Mouse (Mus musculus) cerebellum, adult 8-10 months (tissue): ENCODE results near the gene Scrn2.

Source experiments
- DNase-seq: peaks from one replicate; pipeline ENCODE4 v3.0.0; 2022

Gene Scrn2

DNA sequence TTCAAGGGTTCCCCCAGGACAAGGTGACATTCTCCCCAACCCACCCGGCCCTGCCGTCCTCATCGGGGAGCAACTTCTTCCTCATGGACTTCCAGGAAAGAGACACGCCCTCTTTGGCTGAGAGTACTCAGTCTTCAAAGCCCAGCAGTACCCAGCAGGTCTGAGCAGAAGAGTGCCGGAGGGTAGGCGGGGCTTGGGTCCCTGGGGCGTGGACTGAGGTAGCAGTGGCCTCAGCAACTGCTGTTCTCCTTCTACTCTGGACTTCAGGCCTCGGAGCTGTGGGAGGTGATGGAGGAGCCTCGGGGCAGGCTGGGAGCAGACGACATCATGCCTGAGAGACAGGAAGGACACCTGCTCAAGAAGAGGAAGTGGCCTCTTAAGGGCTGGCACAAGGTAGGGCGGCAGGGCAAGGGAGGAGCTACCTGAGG lies 22.5 kb downstream of the Scrn2 start:
- no peak for DNase-seq

DNA sequence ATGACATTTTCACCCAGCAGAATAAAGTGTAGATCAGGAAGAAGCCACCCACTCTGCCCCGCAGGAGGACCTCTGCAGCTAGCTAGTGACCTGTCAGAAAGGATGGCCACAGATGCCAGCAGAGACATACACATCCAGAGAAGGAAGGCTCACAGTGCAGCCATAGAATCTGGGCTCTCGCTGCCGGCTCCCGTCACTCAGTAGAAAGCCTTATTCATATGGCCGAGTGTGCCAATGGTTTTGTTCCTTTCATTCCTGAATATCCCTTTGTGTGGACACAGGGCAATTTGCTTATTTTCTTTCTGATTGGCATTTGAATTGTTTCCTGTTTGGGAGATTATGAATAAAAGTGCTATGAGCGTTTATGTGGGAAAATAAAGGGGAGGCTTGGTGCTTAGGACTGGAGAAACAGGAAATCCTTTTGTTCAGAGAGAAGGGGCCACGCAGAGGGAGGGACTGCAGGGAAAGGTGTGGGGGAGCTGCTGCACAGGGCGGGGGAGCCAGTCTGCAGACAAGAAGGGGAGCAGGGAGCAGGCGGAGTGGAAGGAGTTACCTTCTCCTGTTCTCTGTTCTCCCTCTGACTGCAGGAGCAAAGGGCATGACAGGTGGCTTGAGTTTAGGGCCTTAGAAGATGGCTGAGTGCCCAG lies 33.7 kb downstream of the Scrn2 start:
- no peak for DNase-seq

DNA sequence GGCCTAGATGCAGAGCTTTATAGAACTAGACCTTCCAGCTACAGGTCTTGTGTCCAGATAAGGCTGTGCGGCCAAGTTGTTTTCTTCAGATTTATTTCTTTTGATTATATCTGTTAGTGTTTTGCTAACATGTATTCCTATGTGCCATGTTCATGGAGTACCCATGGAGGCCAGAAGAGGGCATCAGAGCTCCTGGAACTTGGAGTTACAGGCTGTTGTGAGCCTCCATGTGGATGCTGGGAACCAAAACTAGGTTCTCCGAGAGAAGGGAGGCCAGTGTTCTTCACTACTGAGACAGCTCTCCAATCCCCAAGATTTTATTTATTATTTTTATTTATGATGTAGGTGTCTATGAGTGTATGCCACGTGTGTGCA lies 34.2 kb downstream of the Scrn2 start:
- no peak for DNase-seq

DNA sequence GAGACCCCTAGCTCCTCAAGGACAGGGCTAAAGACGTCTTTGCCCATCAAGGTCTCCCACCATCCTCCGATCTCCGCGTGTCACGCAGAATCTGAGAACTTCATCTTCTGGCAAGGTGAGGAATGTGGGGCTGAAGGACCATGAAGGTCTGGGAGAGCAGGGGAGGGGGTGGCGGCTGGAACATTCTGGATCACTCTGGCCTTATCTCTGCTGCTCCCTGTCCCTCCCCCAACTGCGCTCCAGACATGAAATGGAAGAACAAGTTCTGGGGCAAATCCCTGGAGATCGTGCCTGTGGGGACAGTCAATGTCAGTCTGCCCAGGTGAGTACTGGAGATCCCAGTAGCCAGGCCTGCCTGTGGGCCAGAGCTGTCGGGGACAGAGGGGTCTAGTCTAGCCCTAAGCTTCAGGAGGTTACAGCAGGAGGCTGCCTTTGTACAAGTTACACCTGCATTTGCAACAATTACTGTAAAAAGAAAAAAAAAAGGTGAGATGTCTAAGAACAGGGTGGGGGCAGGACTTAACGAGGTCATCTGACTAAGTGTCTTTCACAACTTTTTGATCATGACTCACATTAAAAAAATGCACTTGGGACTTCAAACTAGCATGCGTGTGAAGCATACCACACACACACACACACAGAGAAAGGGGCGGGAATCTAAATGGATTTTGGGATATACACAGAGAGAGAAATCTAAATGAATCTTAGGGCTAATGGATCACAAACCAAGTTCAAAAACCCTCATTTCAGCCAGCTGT lies 36.0 kb downstream of the Scrn2 start:
- no peak for DNase-seq

- no peak for DNase-seq
These were observed 37.1 kb downstream of the Scrn2 start for GRCm38 (mm10) chr11:97066656-97067360.

GRCm38 (mm10) chr11:97069333-97069732 lies 39.6 kb downstream of the Scrn2 start:
- DNase-seq, result no peak

- DNase-seq, result no peak
These were observed 40.0 kb downstream of the Scrn2 start for GRCm38 (mm10) chr11:97069770-97070169.

GRCm38 (mm10) chr11:97071129-97071528 lies 41.4 kb downstream of the Scrn2 start:
- DNase-seq, result no peak

DNA sequence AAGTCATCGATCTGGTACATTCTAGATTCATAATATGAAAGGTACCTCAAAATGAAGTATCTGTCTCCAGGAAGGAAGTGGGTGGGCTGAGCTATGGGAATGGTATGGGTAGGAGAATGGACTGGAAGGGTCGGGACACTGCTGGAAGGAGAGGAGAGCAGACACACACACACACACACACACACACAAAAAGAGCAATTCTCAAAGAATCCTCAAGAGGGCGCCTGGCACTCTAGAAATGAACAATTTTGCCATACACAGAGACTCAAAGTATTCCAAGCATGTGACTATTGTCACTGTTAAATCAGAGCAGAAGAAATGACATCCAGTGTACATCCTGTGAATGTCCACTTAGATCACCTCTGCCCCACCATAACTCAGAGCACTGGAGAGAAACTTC lies 42.8 kb downstream of the Scrn2 start:
- DNase-seq, result no peak

DNA sequence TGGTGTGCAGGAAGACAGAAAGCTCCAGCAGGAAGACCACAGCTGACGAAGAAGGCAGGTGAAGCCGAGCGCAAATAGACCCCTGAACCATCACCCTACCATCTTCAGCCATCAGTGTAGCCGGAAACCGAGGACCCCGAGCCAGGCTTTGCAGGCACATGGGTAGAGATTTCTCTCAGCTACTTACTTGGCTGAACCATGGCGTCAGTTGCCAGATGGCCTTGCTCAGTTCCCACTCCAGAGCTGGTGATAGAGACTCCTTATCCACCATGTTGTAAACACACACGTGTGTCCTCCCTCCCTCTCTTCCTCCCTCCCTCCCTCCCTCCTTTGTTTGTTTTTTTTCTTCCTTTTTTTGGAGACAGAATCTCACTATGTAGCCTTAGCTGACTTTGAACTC lies 44.5 kb downstream of the Scrn2 start:
- DNase-seq, result no peak

DNA sequence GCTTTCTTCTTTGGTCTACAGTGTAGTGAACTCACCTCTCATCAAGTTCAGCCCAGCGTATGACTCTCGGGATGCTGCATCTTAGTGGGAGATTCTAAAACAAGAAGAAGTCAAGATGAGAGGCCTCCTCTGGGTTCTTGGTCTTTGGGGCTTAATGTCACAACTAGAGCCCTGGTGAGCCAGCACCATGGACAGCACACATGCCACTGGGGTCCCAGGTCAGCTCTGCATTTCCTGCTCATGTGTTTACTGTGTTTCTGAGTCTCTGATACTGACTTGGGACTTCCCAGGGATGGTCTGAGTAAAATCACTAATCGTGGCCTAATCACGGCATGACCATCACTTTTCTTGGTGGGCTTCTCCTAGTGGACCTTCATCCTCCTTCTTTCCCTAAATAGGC lies 49.0 kb downstream of the Scrn2 start:
- DNase-seq, result no peak

GRCm38 (mm10) chr11:97080291-97080690 lies 50.6 kb downstream of the Scrn2 start:
- DNase-seq, result no peak

DNA sequence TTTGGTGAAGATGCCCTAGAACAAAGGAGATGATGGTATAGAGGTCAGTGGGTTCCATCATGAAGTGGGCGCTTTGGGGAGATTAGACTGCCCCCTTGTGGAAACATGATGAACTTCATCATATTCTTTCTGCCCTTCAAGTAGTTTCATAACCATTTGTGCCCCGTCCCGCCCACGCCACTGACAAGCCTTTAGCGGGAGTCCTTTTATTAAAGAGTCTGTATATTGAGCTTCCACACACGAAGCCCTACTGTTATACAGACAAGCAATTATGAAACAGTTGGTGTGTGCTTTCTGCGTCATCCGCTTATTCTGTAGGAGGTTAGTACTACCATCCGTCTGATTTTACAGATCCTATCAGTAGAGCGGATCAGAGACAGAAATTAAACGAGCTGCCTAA lies 53.2 kb downstream of the Scrn2 start:
- DNase-seq, result peak; percentile 55
